Mouse (Mus musculus) liver, adult 2 months (tissue): ENCODE results near the gene Lrrc46.

Experiments
- CTCF ChIP-seq: fragments of 200-500 bp; IDR thresholded peaks from 2 replicates; pipeline ENCODE4 v1.5.1; 2011; ENCODE audit warnings: low read depth, low read length, control low read depth
- POLR2A ChIP-seq: fragments of 200-500 bp; IDR thresholded peaks from 2 replicates; pipeline ENCODE4 v1.6.1; 2011; ENCODE audit warnings: low read length, control low read depth; ENCODE audit not compliant: insufficient read depth; ENCODE audit errors: extremely low read depth

DNA sequence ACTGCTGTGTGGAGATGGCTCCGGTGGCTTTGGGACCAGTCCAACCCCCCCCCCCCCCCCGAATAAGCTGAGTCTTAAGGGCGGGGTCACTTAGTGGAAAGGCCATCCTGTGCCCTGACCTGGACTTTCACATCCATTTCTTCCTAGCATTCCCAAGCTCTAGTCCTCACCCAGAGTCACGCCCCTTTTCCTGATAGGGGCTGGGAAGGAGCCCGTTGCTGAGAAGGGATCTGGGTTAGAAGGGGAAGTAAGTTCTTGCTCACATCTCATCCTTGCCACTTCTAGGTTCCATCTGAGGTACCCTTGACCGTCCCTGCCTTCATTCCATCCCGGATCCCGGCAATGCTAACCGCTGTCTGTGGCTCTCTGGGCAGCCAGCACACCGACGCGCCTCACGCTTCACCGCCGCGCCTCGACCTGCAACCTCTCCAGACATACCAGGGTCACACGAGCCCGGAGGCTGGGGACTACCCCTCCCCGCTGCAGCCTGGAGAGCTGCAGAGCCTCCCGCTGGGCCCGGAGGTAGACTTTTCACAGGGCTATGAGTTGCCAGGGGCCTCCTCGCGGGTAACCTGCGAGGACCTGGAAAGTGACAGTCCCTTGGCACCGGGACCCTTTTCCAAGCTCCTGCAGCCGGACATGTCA, 20.0 kb downstream of the Lrrc46 start:
- TF ChIP-seq POLR2A (no peak), CTCF (no peak)
